Mouse (Mus musculus): ENCODE data around the gene Snx18.

The Snx18 gene

DNA sequence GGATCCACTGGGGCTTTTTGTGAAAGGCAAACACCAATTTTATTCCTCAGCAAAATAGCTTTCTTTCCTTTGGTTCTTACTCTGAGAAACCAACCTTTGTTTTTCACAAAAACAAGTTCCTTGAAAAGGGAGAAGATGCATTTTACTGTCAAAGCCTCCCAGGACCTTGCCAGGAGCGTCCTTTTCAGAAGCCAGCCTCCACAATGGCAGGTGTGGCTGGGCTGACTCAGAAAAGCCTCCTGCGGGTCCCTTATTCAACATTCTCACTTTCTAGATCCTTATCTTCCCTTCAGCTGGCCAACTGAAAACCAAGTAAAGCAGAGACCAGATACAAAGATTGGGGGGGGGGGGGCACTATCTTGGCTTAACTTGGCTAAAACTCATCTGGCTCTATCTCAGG lies 48.8 kb downstream of the Snx18 start:
- no peak for DNase-seq (ENCODE audit: extremely low spot score, low read depth, low spot score)

DNA sequence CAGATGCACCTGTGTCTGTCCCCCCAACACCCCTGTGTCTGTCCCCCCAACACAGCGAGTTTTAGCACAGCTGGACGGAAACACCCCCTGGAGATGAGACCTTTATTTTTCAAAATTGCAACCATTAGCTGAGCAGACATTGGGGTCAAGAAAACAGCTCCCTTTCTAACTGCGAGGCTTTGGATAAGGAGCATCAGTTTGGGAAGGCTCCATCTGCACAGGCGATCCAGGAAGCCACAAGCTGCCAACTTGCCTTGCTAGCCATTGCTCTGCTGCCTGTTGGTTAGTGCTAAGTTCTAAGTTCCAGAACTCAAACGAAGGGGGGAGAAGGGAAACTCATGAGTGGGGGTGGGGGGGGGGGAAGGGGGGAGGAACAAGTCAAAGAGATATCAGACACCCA lies 51.4 kb downstream of the Snx18 start:
- no peak for DNase-seq (ENCODE audit: extremely low spot score, low read depth, low spot score)

DNA sequence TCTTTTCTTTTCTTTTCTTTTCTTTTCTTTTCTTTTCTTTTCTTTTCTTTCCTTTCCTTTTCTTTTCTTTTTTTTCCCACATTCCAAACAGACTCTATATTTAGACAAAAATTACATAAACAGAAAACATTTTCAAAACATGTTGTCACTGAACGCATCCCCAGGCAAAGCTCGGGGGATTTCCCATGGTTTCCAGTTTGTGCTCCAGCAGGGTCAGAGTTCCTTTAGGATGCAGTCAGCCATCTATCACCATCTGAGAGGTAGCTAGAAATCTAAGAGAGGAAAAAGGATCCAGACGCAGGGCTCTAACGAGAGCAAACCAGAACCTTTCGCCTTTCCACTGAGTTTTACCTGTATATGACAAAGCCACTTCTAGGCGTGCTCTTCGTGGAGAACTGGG lies 52.0 kb downstream of the Snx18 start:
- DNase-seq (ENCODE audit: extremely low spot score, low read depth, low spot score), result no peak

DNA sequence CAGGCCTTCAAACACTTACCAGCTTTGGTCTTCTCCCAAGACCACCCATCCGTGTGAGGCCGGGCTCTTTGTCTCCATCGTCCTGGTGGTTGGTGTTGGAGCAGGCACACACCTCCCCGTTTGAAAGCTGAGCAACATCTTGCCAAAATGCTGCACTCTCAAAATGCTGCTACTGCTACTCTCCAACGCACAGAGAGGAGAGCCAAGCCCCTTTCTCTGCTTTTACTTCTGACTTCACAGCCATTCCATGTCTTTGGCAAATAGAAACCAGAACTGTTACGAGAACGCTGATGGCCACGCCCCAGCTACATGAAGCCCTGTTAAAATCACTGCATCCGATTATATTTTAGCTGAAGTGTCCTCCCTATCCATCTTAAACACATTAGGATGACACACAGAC lies 58.7 kb downstream of the Snx18 start:
- no peak for DNase-seq (ENCODE audit: extremely low spot score, low read depth, low spot score)

DNA sequence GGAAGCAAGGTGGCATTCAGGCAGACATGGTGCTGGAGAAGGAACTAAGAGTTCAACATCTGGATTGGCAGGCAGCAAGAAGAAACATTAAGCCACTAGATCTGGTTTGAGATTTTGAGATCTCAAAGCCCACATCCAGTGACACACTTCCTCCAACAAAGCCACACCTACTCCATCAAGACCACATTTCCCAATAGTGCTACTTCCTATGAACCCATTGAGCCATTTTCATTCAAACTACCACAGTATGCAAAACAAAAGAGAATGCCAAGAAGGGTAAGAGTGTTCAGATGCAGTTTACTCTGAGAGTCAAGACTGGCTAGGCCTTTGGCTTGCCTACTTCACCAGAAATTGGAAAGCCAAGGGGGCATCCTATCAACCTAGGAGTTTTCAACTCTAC lies 61.8 kb downstream of the Snx18 start:
- DNase-seq (ENCODE audit: extremely low spot score, low read depth, low spot score), result no peak

DNA sequence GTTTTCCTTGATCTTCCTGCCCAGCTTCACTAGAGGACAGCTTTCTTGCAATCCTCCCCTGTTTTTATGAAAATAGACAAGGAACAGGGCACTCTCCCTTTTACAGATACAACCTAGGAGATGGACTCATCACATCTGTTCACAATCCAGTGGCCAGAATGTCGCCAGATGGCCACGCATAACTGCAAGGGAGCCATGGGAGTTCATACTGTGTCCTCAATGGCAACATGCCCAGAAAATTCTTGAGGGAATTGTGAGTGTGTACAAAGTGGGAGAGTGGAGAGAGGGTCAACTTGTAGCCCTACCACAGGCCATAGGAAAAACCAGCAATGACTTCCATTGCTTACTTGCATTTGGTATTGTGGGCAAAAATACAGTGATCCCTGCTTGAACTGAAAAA lies 63.1 kb downstream of the Snx18 start:
- DNase-seq (ENCODE audit: extremely low spot score, low read depth, low spot score), result no peak

DNA sequence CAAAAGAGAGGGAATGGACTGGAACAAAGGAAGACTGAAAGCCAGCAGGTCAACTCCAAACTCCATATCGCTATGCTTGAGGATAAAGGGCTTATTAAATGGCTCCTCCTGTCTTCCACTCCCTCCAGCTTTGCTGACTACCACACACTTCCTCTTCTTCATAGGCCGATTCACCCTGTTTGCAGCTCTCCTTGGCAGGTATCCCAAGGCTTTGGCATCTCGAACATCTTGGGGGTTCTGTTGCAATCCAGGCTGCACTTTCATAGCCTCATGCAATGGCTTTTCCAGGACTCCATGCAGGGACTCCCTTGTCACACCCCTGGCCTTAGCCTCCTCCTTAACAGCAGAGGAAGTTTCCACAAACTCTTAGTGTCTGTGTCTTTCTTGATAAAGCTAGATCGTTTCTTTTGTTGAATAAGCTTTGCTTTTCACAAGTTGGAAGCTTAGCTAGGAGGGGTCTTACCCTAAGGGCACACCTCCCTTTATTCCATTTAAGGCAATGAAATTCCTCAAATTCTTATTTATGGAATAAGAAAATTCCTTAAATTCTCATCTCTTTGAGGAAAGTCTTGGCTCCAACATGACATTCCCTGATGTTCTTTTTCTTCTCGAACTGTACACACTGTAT lies 64.6 kb downstream of the Snx18 start:
- no peak for DNase-seq (ENCODE audit: extremely low spot score, low read depth, low spot score)

DNA sequence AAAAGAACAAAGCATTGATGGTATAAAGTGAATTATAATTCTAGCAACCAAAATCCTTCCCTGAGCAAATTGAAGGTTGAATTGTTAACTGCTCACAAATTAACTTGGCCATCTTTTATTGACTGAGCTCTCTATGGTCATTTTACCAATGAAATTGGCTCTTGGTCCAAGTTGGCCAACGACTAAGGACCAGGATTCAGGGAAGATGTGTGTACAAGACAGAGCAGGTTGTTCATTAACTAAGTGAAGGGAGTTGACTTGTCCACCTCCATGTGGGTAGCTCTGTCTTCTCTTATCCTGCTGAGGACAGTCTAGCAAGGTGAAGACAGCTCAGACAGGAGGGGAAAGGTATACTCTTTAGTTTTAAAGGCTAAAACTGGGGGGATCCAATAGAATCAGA lies 66.0 kb downstream of the Snx18 start:
- no peak for DNase-seq (ENCODE audit: extremely low spot score, low read depth, low spot score)

DNA sequence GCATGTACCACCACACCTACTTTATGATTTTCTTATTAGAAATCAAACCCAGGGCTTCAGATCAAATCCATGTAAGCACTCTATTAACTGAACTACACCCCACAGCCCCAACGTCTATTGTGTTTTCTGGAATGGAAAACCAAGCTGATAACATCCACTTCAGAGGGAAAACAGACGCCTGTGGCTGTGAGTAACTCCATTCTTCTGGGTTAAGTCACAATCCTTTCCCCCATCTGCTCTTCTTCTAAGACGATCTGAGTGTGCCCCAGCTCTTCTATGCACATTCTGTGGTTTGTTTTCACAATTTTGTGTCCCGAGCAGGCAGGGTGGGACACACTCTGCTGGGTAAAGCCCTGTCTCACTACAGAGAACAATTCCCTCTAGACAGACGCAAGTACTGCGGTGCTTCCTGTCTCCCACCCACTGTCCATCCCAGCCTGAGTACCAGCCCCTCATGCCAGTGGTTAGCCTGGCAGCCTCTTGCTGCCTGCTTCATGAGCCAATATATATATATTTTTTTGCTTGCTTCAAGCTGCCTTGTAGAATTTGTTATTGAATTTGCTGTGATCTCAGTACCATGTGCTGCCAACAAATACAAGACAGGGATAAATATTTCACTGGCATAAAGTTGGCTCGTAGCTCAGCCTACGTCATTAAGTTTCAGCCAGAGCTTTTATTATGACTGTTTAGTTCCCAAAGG lies 67.3 kb downstream of the Snx18 start:
- DNase-seq (ENCODE audit: extremely low spot score, low read depth, low spot score), result no peak

DNA sequence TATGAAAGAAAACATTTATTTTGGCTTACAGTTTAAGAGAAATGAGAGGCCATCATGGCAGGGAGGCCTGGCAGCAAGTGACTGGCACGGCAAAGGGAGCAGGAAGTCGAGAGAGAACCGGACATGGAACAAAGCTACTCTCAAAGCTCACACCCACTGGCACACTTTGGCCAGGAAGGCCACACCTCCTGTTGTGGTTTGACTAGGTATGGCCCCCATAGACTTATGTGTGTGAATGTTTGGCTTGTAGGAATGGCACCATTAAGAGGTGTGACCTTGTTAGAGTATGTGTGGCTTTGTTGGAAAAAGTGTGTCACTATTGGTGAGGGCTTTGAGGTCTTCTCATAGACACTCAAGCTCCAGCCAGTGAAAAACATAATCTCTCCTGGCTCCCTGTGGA lies 69.3 kb downstream of the Snx18 start:
- DNase-seq (ENCODE audit: extremely low spot score, low read depth, low spot score), result no peak

DNA sequence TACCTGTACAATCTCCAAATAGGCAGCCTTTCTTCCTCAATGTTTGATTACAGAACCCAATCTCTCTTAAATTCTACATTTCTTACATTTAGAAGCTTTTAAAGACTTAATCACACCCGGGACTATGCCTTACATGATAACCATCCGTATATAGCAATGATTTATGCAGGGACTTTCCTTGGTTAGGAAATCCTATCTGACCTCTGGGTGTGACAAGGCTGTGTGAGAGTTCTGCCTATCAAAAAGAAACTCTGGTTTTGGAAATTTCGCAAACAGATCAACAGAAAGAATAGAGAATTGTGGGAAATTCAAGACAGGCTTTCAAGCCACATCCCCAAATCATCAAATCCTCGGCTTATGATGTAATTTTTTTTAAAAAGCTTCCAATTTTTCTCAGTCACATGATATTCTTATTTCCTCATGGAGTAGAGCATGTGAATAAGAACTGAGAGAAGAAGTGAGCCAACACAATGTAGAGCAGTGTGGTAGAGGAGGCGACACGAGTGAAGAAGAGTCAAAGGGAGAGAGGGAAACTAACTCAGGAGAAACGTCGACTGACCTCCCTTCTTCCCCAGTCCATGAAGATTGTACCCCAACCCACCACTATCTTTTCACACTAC lies 70.4 kb downstream of the Snx18 start:
- no peak for DNase-seq (ENCODE audit: extremely low spot score, low read depth, low spot score)

DNA sequence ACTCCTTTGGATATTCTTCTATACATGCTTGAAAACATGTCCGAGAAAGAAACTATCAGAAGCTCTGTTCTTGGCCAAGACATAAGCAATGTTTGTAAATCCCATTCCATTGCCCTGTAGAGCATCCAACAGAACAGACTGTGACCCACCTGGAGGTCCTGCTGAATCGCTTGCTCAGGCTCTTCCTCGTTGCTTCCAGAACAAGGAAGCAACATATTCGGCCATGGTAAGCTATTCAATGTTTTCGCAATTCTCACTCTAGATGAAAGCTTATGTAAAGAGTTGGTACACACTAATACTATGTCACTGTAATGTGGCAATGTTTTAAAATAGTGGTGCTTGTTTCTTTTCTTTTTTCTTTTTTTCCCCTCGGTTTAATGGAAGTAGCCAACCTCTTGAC lies 76.0 kb downstream of the Snx18 start:
- no peak for DNase-seq (ENCODE audit: extremely low spot score, low read depth, low spot score)

Measured in hindlimb bud, embryonic 11.5 days (tissue).